Mouse (Mus musculus) ovary, postnatal 36 days (tissue): ENCODE results near the gene Rasal3.

Experiments
- DNase-seq: peaks from one replicate; pipeline ENCODE4 v3.0.0; 2022; ENCODE audit warnings: low spot score, mixed read lengths

Gene Rasal3

DNA sequence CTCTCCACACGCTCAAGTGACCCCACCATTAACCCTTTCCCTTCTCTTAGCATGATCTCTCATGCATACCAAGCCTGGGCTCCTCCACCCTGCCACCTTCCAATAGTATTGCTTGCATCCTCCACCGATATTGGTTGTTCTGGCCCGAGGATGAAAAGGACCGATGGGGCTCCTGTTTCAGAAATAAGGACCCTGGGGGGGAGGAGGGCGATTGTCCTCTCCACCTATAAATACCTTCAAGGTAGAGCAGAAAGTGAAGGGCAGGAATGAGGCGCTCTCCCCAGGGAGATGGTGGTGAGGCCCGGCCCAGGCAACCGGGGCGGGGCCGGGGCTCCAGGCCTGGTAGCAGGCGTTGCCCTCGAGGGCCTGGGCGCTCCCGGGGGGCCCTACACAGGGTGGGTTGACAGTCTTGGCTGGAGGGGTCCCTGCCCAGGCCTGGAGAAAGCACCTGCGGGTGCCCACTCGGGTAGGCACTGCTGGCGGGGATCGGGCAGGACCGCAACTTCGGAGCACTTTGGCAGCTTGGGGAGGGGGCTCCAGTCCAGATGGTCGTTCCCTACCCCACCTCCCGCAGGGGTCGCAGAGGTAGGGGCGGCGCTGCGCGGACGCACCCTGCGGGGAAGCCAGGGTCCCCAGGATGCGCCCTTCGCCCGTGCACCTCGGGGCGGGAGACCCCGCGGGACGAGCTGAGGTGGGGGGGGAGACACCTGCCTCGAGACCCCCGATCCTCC is 14.8 kb downstream of the Rasal3 start:
- no peak for DNase-seq

DNA sequence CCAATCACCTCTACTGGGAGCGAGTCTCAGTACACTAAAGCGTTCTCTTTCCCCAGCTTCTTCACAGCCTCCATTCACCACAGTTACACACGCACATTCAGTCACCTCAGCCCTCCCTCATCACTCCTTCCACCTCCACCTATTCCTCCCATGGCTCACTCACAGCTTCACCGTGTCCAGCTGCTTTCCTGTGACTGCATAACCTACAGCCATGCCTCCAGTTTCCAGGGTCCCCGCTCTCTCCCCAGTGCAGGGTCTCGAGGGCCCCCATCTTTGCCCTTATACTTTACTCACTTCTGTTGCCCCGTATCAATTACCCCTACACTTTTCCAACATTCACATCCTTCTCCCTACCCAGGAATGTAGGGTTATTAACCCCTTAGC is 15.4 kb downstream of the Rasal3 start:
- no peak for DNase-seq

DNA sequence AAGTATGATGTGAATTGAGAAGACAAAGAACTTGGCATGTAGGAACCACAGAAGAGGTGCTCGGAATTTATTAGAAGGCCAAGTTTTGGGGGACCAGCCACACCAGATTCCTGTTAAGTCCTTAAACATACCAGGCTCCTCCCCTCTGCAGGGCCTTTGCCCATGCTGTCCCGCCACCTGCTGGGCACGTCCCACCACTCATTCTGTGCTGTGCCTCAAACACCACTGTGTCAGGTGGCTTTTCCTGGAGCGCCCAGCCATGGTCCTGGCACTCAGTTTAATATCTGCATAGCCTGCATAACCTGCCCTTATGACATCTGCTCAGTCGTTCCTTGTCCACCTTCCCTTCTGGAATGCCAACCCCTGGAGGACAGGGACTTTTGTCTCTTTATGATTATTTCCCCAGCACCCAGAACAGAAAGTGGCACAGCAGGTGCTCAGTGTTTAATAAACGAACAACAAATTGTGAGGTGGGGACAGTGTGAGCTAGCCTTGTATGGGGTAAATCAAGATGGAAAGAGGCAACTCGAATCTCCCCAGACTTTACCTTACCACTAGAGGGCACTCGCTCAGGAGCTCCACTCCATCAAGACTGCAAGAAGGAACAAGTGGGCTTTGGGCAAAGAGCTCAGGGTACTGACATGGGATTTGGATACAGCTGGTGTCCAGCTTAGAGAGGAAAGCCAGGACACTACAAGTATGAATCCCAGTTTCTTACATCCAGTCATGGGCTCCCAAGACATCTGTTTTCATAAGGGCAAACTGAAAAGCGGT is 16.5 kb downstream of the Rasal3 start:
- no peak for DNase-seq

DNA sequence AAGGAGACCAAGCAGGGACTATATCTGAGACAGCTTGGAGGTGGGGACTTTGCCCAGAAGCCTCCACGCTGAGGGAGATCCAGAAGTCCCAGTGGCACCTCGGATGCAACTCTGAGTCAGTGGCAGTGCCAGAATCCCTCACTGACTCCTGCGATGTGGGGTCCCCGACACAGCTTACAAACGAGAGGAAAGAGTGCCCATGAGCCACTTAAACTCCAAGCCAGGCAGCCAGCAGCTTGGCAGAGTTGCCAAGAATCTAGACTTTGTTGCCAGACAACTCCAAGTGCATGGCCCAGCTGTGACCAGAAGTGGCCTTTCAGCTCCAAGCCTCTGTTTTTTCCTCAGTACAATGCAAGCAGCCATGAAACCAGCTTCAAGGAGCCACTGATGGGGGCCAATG is 19.7 kb downstream of the Rasal3 start:
- no peak for DNase-seq

DNA sequence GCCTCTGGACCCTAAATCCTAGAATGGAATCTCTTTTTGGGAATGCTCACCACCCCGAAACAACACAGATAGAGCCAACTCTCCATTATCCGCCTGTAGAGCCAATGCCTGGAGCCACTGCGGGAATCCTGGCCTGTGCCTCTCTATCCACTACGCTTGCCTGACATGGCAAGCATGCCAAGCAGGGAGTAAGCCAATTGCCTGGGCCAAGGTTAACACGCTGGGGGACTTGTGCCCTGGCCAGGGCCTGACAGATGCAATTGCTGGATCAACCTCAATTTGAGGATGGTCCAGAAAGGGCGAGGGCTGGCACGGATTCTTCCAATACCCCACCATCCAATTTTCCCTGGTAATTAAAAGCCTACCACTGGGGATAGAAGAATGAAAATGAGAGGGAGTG is 20.8 kb downstream of the Rasal3 start:
- DNase-seq = no peak

DNA sequence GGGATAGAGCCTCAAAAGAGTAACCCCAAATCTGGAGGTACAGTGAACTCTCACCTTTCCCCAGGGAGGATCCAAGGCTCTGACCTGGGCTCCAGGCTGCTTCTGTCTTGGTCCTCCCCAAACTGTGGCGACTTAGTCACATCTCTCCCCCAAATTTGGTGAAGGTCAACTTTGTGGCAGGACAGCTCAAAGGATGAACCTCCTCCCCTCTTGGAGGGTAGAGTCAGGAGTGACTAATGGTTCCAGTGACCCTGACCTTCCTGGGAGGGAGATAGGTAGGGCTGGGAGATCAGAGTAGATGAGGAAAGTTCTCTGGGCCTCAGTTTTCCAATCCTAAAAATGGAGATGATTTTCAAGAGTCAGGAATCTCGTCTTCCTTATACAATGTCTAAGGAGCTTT is 24.6 kb downstream of the Rasal3 start:
- no peak for DNase-seq

DNA sequence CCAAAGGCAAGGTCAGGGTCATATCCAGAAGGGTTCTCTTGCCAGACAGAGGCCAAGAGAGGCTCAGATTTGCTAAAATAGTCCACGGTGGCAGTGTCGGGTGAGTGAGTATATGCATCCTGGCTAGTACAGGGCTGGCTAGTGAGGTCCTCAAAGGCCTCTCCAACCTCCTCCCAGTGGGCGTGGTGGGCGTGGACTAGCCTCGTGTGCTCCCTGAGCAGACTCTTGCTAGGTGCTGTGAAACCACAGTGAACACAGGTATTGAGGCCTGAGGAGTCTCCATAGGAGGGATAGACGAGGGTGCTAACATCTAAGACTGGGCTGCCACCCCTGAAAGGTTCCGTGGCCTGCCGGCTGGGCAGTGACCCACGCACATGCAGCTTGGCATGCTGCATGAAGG is 26.2 kb downstream of the Rasal3 start:
- DNase-seq = no peak

DNA sequence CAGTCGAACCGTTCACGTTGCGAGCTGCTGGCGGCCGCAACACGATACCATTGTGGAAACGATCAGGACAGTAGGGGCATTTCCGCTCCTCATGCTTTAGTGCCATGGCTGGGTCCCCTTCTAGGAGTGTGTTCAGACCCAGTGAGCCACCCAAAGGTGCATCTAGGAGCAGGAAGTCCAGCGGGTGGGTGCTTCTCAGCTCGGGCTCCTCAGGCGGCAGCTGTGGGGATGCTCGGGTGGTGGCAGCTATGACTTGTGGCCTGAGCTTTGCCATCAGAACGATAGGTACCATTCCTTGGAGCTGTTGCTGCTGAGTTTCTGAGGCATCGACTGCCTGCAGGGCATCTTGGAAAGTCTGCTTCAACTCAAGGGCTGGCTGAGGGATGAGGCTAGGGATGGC is 26.9 kb downstream of the Rasal3 start:
- DNase-seq = no peak

DNA sequence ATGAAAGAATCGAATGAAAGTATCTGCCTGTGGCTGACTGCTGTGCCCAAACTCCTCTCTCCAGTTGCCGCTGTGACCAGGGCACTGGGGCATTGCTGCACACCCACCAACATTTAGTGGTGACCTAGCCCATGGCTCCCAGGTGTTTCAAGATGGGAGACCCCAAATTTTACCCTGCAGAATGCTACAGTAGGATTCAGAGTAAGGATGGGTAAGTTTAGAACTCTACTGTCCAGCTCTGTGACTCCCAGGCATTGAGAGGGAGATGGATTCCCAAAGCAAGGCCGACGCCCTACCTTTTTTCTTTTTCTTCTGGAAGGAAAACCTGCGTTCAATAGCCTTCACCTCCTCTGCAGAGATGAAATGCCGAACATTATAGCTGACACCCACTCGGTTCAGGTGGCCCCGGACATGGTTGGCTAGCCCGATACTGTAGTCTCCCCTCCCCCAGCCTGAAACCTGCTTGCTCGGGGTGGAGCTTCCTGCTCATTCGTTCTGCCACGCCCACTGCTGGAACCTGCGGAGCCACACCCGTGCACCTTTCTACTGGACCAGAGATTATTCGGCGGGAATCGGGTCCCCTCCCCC is 34.3 kb downstream of the Rasal3 start:
- DNase-seq = no peak

DNA sequence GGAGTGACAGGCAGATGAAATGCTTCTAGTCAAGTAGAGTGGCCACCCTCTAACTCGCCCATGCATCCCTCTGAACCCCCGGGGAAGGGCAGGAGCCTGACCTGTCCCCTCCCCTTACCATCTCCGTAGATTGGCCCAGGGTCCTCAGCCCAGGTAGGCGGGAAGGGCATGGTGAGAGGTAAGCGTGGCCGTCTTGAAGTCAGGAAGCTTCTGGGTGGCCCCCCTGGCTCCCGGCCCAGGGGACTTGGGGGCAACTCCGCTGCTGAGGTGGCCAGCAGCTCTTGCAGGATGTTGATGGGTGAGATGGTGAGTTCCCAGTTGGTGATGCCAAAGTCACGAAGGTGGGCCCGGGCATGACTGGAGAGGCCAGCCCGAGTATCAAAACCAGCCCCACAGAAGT is 35.7 kb downstream of the Rasal3 start:
- DNase-seq = no peak

DNA sequence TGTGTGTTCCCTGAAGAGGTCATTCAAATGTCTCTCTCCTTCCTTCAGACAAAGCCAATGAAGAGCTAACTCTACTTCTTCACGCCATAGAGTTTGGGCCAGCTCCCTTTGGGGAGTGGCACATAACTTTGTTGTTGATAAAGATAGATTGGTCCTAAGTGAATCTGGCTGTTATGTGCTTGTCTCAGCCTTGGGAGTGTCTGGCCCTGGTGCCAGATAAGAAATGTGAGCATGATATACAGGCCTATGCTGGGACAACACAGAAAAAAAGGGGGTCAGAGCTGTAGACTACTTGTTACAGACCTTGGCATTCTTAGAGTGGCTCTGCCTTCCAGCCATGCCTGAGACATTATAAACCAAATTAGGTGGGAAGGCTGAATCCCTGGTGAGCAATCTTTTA is 38.1 kb downstream of the Rasal3 start:
- no peak for DNase-seq

DNA sequence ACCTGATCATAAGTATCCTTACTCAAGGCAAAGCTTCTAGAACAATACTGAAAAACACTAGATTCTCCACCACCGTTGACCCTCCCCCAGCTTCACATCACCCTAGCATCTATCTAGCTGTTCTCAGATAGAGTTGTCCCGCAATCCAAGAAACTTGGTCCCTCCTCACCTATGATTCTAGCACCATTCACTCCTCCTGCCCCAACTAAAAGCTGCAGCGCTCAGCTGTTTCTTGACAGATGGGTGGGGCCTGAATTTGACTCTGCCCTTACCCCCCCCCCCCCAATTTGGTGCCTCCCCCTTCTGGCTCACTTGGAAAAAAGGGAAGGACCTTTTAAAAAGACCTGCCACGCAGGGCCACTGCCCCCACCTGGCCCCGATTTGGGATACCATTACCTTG is 38.5 kb downstream of the Rasal3 start:
- DNase-seq = no peak

DNA sequence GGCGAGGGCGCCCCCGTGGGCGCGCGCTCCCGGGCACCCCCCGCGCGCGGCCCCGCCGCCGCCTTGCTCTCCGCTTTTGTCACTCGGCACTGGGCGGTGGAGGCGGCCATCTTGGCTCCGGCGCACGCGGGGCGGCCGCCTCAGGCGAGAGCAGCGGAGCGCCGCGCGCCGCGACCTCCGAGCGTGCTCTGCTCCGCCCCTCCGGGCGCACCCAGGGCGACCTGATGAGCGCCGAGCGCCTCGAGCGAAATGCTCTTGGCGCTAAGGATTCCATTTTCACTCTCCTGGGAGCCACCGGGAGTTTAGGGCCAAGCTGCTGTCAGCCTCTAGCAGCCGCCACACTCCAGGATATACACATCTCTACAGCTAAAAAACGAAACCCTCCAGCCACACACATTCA is 39.1 kb downstream of the Rasal3 start:
- DNase-seq = peak; percentile 92

DNA sequence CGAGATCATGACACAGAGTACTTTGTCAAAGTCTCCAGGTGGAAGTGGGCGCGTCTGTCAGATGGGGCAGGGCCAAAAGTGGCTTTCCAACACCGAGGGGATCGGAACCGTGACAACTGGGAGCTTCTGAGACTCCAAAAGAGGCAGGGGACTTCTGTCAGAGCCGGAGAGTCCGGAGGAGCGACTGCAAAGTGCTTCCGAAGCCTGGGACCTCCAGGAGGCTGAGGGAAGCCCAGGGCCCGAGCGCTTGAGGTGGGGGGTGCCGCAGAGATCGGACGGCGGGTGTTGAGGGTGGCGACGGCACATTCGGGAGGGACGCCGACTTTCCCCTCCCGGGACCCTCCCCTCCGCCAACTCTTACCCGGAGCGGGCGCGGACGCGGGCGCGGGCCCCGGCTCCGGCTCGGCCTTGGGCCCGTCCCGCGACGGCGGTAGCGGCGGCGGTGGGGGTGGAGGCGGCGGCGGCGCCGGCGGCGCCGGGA is 39.5 kb downstream of the Rasal3 start:
- no peak for DNase-seq

DNA sequence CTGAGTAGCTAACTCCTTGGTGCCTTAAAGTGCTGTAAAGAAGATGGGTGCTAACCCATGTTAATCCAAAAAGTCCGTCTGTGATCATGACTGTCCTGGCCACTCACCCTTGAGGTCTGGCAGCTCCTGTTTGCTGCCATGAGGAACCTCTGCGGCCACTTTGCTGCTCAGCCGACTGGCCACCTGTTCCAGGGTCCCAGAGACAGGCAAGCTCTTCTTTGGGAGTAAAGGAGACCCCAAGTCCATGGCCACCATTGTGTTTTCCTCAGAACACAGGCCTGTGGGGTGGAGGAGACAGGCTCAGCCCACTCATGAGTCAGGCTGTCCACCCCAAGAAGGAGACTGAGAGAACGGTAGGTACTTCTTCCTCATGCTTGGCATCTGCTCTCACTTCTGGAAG is 40.7 kb downstream of the Rasal3 start:
- DNase-seq = no peak

DNA sequence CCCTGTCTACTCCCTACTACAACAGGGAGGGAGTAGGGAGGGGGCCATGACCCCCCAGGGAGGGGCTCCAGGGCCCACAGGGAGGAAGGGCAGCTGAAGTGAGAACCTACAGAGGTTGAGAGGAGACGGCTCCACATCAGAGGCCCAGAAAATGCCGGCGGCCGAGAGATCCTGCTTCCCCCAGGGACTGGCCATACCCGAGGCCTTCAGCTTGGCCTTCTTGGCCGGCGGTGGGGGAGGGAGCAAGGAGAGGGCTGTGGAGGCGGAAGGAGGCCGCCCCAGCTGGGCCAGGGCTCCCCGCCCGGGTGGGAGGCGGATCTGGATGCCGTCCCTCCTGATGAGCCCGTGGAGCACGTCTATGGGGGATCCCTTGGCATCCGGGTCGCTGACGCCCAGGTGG is 43.5 kb downstream of the Rasal3 start:
- peak; percentile 72 for DNase-seq

DNA sequence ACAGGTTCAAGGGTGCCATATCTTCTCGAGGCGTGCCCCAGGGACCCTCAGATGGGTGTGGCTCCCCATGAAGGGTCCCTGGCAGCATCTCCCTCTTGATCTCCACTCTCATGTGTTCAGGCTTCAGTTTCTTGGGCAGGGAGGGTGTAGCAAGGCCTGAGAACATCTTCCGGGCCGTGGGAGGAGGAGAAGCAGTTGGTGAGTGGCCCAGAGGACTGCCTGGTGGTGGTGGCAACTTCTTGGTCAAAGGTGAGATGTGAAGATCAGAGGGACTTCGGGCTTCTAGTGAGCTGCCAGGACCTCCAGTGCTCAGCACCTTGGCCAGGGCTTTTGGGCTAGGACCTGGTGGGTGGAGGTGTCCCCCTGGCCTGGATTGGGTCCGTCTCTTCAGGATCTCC is 44.4 kb downstream of the Rasal3 start:
- no peak for DNase-seq

DNA sequence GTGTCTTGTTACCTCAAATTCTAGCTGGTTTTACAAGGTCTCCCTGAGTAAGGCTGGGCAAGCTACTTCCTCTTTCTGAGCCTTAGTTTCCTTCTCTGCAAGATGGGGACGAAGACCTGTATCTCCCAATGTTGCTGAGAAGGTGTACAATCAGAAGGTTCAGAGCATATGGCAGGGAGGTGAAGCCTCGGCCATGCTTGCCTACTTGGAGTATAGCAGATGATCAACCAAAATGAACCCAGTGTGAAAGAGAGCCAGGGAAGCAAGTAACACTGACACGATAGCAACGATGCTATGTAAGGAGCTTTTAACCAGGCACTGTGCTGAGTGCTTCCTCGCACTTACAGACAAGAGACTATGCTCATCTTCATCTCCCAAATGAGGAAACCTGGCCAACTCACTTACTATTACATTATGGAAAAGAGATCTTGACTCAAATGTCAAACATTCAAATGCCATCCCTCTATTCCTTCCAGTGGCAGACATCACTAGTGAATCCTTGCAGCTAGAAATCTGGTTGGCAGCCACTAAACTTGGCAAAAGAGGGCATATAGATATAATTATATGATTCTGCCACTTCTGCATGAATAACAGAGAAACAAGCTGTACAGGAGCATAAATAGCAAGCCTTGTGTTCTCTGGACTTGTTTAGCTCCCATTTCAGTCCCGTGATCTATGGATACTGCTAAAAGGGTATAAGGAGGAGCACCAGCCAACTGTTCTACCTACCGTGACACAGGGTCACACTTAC is 45.0 kb downstream of the Rasal3 start:
- DNase-seq = no peak

DNA sequence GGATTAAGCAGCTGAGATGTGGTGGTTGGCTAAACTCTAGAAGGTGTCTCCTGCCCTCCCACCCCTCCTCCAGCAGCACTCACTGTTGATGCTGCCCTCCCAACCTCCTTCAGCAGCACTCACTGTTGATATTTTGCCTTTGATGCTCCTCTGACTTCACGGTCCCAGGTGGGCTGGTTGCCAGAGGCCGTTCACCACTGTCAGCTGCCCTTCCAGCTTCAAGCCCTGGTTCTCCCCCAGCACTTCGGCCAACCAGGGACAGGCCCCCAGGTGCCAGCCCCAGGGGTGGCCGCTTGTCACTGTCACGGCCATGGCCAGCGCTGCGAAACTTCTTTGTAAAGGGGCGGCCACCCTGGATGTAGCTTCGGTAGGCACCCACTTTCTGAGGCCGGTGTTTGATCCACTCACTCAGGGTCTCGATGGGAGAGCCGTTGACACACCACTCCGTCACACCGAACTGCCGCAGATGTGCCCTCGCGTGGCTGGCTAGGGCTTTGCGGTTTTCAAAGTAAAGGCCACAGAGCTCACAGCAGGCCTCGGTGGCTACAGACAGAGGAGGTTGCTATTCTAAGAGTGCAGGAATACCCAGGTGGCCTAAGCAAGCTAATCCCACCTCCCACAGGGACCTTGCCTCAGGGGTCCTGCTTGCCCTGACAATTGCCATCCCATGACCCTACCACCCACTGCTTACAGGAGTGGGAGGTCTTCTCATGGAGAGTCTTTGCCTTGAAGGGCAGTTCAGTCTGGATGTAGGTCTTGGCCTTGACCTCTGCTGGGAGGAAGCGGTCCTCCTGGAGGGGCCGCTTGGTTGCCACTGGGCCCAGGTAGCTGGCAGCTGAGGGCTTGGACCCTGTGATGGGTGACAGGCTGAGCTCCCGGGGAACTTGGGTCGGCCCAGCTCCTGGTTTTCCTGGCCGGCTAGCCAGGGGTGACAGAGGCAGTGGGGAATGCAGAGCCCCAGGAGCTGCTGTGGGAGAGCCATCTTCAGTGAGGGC is 46.3 kb downstream of the Rasal3 start:
- no peak for DNase-seq

DNA sequence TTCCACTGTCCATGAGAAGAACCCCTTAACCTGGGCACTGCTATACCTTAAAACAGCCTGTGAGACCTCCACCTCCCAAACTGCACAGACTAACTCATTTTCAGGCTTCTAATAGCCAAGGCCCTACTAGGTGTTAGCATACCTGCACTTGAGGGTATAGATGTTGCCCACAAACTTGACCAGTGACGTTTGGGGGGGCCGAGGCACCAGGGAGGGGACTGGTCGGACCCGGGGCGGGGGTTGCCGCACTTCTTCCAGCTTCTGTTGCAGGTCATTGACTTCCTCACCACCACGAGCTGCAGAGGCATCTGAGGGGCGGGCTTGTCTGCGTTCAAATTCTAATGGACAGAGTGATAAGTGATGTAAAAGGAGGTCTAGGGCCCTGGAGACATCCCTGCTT is 47.1 kb downstream of the Rasal3 start:
- no peak for DNase-seq

DNA sequence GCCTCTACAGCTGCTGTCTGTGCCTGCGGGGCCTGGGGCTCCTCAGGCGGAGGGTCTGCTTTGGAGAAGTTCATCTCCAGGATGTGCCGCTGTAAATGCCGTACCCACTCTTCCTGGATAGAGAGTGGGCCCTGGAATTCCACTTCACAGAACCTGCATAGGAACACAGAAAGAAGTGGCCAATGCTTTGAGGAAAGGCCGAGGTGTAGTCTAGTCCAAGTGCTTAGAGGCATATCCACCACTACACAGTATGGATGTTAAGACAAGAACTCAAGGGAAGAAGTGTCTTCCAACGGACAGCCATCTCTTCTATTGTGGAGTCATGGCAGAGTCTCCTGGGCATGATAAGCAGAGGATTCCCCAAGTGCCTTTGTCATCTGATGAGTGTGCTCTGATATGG is 48.4 kb downstream of the Rasal3 start:
- DNase-seq = no peak
